In genomic region chr11:107310338-107311121, GRCm38 (mm10) we compare ENCODE assay signal across 13 mouse cellular contexts.
DNase-seq lines count a peak whose midpoint lies in the region; ATAC-seq and TF ChIP-seq lines count a peak whose summit lies in the region.
"Had no signal": no experiment of that assay in that cellular context is flagged by ENCODE, and none has a peak within 500 bp of the region (broad histone marks: within the 10 kb centered on the region; RNA-seq: fewer than 3 reads in every experiment).

No protein-coding gene starts in this region.

- no peak overlapping the region for H3K9ac ChIP-seq in midbrain, embryonic 13.5 days (replicated peaks)

- H3K4me2 ChIP-seq in midbrain, embryonic 13.5 days (replicated peaks), result 0 out of 2 replicates have a peak overlapping the region, but pooled peaks have one; percentile 14

- no peaks in the 10 kb centered on the region for H3K27me3 ChIP-seq in midbrain, embryonic 13.5 days
- no peaks in the 10 kb centered on the region for H3K27me3 ChIP-seq in cerebellum, adult 2 months (ENCODE audit: control insufficient read depth, insufficient read depth, low read length)
- H3K27me3 ChIP-seq: megakaryocyte, embryonic 14.5 days had no signal

- TF ChIP-seq POLR2A in cerebellum, adult 2 months (IDR thresholded peaks at IDR 0.05; ENCODE audit: borderline replicate concordance, insufficient read depth, low read length), result no peak

- no peak for ATAC-seq in midbrain, embryonic 13.5 days

- no peak for TF ChIP-seq CTCF in cerebellum, adult 2 months (IDR thresholded peaks at IDR 0.05; ENCODE audit: borderline replicate concordance, insufficient read depth, low read depth, low read length)

- peaks cover 13% of the 10 kb centered on the region for H3K36me3 ChIP-seq in midbrain, embryonic 13.5 days

- no peaks in the 10 kb centered on the region; the same call in 1 of the 2 replicates for H3K4me1 ChIP-seq in midbrain, embryonic 13.5 days (replicated peaks)
- no peaks in the 10 kb centered on the region for H3K4me1 ChIP-seq in cerebellum, adult 2 months (ENCODE audit: control insufficient read depth, insufficient read depth, low read length)

- WGBS in midbrain, embryonic 13.5 days, result 80% methylated on average over 20 of the region's 20 CpGs
- 84% methylated on average over 20 of the region's 20 CpGs for WGBS in cerebellum, adult 2 months

- DNase-seq in frontal cortex, adult 2 months (ENCODE audit: extremely low spot score in 1 of 2, low spot score in 1 of 2), result peak; percentile 18 to 66
- DNase-seq in frontal cortex, postnatal 10 days (ENCODE audit: low spot score in 2 of 2), result no peak
- DNase-seq in left cerebral cortex, adult 18-20 months (ENCODE audit: low spot score in 2 of 2), result peak; percentile 21 to 41
- no peak for DNase-seq in left cerebral cortex, adult 11 months (ENCODE audit: low spot score)
- DNase-seq in NIH3T3 (ENCODE audit: low read depth), result peak; percentile 9
- no peak for DNase-seq in cerebellum, adult 2 months
- DNase-seq in adrenal gland, adult 2 months, result no peak
- DNase-seq: adrenal gland, postnatal 14 days; cerebellum, postnatal 25 days; kidney, adult 11 months had no signal

- peaks cover 6% of the 10 kb centered on the region; the same call in 1 of the 2 replicates for H3K9me3 ChIP-seq in midbrain, embryonic 13.5 days

- H3K4me3 ChIP-seq in midbrain, embryonic 13.5 days (replicated peaks), result no peak overlapping the region
- H3K4me3 ChIP-seq in cerebellum, adult 2 months (replicated peaks; ENCODE audit: insufficient read depth, low read depth, low read length), result no peak overlapping the region
- H3K4me3 ChIP-seq: megakaryocyte, embryonic 14.5 days had no signal

- no peak overlapping the region for H3K27ac ChIP-seq in midbrain, embryonic 13.5 days
- no peak overlapping the region for H3K27ac ChIP-seq in cerebellum, adult 2 months (ENCODE audit: insufficient read depth, low read length)
- H3K27ac ChIP-seq: stomach, postnatal 0 days had no signal

Comparison
In these comparisons a context has a peak if more than half of its experiments do, and no peak if none do; other contexts are left out.
1. DNase-seq: peak in frontal cortex, adult 2 months (2 of 2), left cerebral cortex, adult 18-20 months (2 of 2) and NIH3T3 (single experiment); none in frontal cortex, postnatal 10 days (0 of 2), left cerebral cortex, adult 11 months (single experiment), cerebellum, adult 2 months (0 of 2) and adrenal gland, adult 2 months (single experiment).